Mouse (Mus musculus) stomach, embryonic 16.5 days (tissue): ENCODE measurements around the gene Catip. TPM values are rescaled to one million over a fixed set of nuclear protein-coding genes. Genes with fewer than 3 reads are reported as not detected.
A peak's percentile ranks its signal among the peaks of the same experiment; 100 is the strongest.

Experiments used
- ATAC-seq: fragments of 200-750 bp; cut with Nextera tagmentation; 2 replicates; pipeline ENCODE4 v1.8.0; 2017; ENCODE audit warnings: moderate number of reproducible peaks, moderate TSS enrichment; ENCODE audit not compliant: insufficient read depth, low FRiP score
- H3K27ac ChIP-seq: fragments of 300-500 bp; sonication (generic); 2 replicates; pipeline ENCODE4 v1.5.1; 2014; ENCODE audit warnings: low read length
- H3K27me3 ChIP-seq: fragments of 300-500 bp; sonication (generic); 2 replicates; pipeline ENCODE4 v1.6.1; 2014; ENCODE audit warnings: low read length, control low read depth, mixed read lengths; ENCODE audit not compliant: control insufficient read depth, insufficient read depth
- H3K36me3 ChIP-seq: fragments of 300-500 bp; sonication (generic); 2 replicates; pipeline ENCODE4 v1.6.1; 2014; ENCODE audit warnings: low read length; ENCODE audit not compliant: control insufficient read depth, insufficient read depth
- H3K4me1 ChIP-seq: fragments of 300-500 bp; sonication (generic); 2 replicates; pipeline ENCODE4 v1.6.1; 2014; ENCODE audit warnings: low read length, control low read depth, mixed read lengths; ENCODE audit not compliant: control insufficient read depth, insufficient read depth
- H3K4me2 ChIP-seq: fragments of 300-500 bp; sonication (generic); 2 replicates; pipeline ENCODE4 v1.6.1; 2014; ENCODE audit warnings: low read depth, low read length, mixed read lengths
- H3K4me3 ChIP-seq: fragments of 300-500 bp; sonication (generic); replicated peaks from 2 replicates; pipeline ENCODE4 v1.5.1; 2014; ENCODE audit warnings: mild to moderate bottlenecking, low read length
- H3K9ac ChIP-seq: fragments of 300-500 bp; sonication (generic); 2 replicates; pipeline ENCODE4 v1.6.1; 2014; ENCODE audit warnings: low read length
- H3K9me3 ChIP-seq: fragments of 300-500 bp; sonication (generic); replicated peaks from 2 replicates; pipeline ENCODE4 v1.6.1; 2016; ENCODE audit warnings: low read length, control low read depth; ENCODE audit not compliant: control insufficient read depth
- WGBS: fragments of 180-500 bp; shearing (Covaris S2); extraction: QIAGEN DNeasy Blood & Tissue Kit; methylation state at CpG from one replicate; pipeline ENCODE4 v1.1.7; 2014; 5-methylcytosine and 5-hydroxymethylcytosine counted together
- polyA plus RNA-seq: library from polyadenylated mRNA; unstranded; fragments of >200 nt; fragmentation: Nextera tagmentation; extraction: Ambion mirVana; gene quantifications from 2 replicates; pipeline ENCODE4 v1.2.1, GENCODE M21; 2015

Catip gene
- polyA plus RNA-seq, 1 experiment from 2014 or later, result 0.77 TPM

GRCm38 (mm10) chr1:74332241-74332763 lies 29.6 kb upstream of the Catip start:
- Histone ChIP-seq H3K27ac (peak overlapping the region; percentile 77), H3K9ac (peak overlapping the region; percentile 74), H3K4me1 (peaks cover 25% of the 10 kb centered on the region), H3K36me3 (no peaks in the 10 kb centered on the region), H3K27me3 (no peaks in the 10 kb centered on the region), H3K4me3 (peak overlapping the region; percentile 54), H3K9me3 (no peaks in the 10 kb centered on the region), H3K4me2 (peak overlapping the region; percentile 92)
- ATAC-seq, result peak; percentile 96
- WGBS, result under 1% methylated on average over 36 of the region's 36 CpGs

- Histone ChIP-seq H3K27ac (peak overlapping the region; percentile 77), H3K4me2 (peak overlapping the region; percentile 92), H3K9ac (peak overlapping the region; percentile 74), H3K9me3 (no peaks in the 10 kb centered on the region), H3K36me3 (no peaks in the 10 kb centered on the region), H3K4me1 (peaks cover 25% of the 10 kb centered on the region), H3K27me3 (no peaks in the 10 kb centered on the region), H3K4me3 (peak overlapping the region; percentile 54)
- 4% methylated on average over 9 of the region's 9 CpGs for WGBS
- no peak for ATAC-seq
Observed at GRCm38 (mm10) chr1:74332930-74333329, 29.0 kb upstream of the Catip start.

DNA sequence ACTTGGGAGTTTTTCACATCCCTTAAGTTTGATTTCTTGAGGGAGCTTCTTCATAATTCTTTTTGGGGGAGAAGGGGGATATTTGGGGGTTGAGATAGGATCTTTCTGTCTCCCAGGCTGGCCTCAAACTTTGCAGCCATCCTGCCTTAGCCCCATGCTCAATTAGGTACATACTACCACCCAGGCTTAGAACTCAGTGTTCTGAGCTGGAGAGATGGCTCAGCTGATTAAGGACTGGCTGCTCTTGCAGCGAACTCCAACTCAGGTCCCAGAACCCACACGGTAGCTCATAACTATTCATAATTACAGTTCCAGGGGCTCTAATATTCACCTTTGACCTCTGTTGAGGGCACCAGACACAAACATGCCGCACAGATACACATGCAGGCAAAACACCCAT lies 27.3 kb upstream of the Catip start:
- ATAC-seq, result no peak
- H3K4me2 ChIP-seq, result no peak overlapping the region
- H3K36me3 ChIP-seq, result no peaks in the 10 kb centered on the region
- H3K4me3 ChIP-seq, result no peak overlapping the region
- WGBS, result 83% methylated on average over 3 of the region's 3 CpGs
- H3K27me3 ChIP-seq, result no peaks in the 10 kb centered on the region
- no peaks in the 10 kb centered on the region for H3K9me3 ChIP-seq
- H3K9ac ChIP-seq, result no peak overlapping the region
- H3K4me1 ChIP-seq, result peaks cover 25% of the 10 kb centered on the region
- peak overlapping the region; percentile 51 for H3K27ac ChIP-seq

GRCm38 (mm10) chr1:74335033-74335432 lies 26.9 kb upstream of the Catip start:
- no peak for ATAC-seq
- no peaks in the 10 kb centered on the region for H3K36me3 ChIP-seq
- 67% methylated on average over 4 of the region's 4 CpGs for WGBS
- no peaks in the 10 kb centered on the region for H3K9me3 ChIP-seq
- no peak overlapping the region for H3K4me2 ChIP-seq
- no peaks in the 10 kb centered on the region for H3K27me3 ChIP-seq
- peaks cover 20% of the 10 kb centered on the region for H3K4me1 ChIP-seq
- H3K27ac ChIP-seq, result no peak overlapping the region
- no peak overlapping the region for H3K9ac ChIP-seq
- no peak overlapping the region for H3K4me3 ChIP-seq

- ATAC-seq, result no peak
- Histone ChIP-seq H3K36me3 (no peaks in the 10 kb centered on the region), H3K27me3 (no peaks in the 10 kb centered on the region), H3K27ac (no peak overlapping the region), H3K4me3 (no peak overlapping the region), H3K4me1 (peaks cover 18% of the 10 kb centered on the region), H3K9ac (no peak overlapping the region), H3K9me3 (no peaks in the 10 kb centered on the region), H3K4me2 (no peak overlapping the region)
- 74% methylated on average over 6 of the region's 6 CpGs for WGBS
Observed at GRCm38 (mm10) chr1:74335436-74336170, 26.3 kb upstream of the Catip start.

DNA sequence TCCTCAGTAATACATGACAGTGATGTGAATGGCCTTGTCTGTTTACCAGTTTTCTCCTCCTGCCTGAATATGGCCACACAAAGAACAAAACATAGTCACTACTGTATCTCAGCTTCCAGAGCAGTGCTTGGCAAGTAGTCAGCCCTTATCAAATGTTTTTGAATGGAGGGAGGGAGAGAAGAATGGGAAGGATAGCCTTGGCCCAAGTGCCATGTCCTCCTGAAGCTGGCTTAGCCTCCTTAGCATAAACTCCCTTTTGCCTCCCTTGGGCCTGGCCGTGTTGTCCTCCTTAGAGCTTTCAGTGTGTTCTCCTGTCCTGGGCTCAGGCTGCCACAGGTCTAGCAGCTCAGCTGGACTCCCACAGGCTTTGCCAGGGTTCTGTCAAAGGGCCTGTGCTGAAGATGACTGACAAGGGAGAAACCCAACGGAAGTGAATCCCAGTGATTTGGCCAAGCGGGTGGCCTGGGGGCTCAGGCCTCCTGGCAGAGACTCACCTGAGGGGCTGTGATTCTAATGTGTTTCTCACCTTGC lies 24.6 kb upstream of the Catip start:
- H3K9ac ChIP-seq, result no peak overlapping the region
- H3K4me3 ChIP-seq, result no peak overlapping the region
- no peaks in the 10 kb centered on the region for H3K36me3 ChIP-seq
- no peak for ATAC-seq
- H3K4me2 ChIP-seq, result no peak overlapping the region
- WGBS, result 84% methylated on average over 3 of the region's 3 CpGs
- no peaks in the 10 kb centered on the region for H3K27me3 ChIP-seq
- no peak overlapping the region for H3K27ac ChIP-seq
- H3K4me1 ChIP-seq, result peaks cover 9% of the 10 kb centered on the region
- H3K9me3 ChIP-seq, result no peaks in the 10 kb centered on the region

DNA sequence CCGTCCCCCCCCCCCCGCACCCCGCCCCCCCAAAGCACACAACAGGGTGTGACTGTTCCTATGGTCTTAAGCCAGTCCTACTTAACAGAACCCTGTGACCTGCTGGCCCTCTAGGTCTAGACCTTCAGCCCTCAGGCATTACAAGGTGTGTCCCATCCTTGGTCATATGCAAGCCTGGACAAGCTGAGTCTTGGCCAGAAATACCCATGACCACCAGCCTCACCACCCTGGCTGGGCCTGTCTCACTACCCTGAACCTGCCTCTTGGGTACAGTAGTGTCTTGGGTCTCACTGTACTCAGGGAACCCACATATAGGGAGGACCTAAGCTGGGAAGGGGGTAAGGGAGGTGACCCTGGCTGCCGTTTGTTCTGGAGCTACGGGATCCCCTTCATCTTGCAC lies 23.9 kb upstream of the Catip start:
- H3K4me1 ChIP-seq, result peaks cover 7% of the 10 kb centered on the region
- H3K36me3 ChIP-seq, result no peaks in the 10 kb centered on the region
- no peak for ATAC-seq
- no peak overlapping the region for H3K4me2 ChIP-seq
- H3K4me3 ChIP-seq, result no peak overlapping the region
- H3K27ac ChIP-seq, result no peak overlapping the region
- 86% methylated on average over 5 of the region's 5 CpGs for WGBS
- H3K9me3 ChIP-seq, result no peaks in the 10 kb centered on the region
- H3K27me3 ChIP-seq, result no peaks in the 10 kb centered on the region
- no peak overlapping the region for H3K9ac ChIP-seq

DNA sequence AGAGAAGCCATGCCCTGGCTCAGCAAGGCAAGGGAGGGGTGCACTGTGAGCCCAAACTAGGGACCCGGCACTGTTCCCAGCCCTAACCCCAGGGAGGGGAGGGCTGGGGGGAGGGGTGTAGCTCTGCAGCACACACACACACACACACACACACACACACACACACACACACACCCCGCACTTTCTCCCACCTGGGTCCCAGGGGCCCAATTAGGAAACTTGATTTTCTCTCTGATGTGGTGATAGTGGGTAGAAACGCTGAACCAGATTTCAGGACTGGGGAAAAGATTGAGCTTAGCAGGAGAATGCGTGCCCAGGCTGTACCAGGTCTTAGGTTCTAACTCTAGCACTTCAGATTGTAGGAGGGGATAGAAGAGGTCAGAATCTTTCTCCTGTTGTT lies 23.3 kb upstream of the Catip start:
- Histone ChIP-seq H3K4me2 (no peak overlapping the region), H3K36me3 (no peaks in the 10 kb centered on the region), H3K27me3 (no peaks in the 10 kb centered on the region), H3K9ac (no peak overlapping the region), H3K27ac (no peak overlapping the region), H3K4me3 (no peak overlapping the region), H3K9me3 (no peaks in the 10 kb centered on the region), H3K4me1 (peaks cover 1% of the 10 kb centered on the region; the same call in 1 of the 2 replicates)
- no peak for ATAC-seq
- 80% methylated on average over 4 of the region's 4 CpGs for WGBS

DNA sequence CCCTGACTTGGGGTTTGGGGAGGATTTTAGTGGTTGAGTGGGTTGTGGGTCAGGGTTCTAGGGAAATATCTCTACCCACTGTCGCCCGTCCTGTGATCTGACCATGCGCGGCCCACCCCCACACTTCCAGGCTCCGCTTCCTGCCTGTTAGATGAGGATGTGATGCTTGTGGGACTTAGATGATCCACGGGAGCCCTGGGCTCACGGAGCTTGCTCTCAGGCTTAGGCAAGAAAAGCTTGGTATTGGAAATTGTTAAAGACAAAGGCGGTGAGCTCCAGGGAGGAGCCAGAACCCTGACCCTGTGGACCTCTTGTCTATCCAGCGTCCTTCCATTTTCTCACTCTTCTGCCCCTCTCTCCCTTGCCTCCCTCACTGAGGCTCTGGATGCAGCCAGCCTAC lies 22.0 kb upstream of the Catip start:
- Histone ChIP-seq H3K4me3 (no peak overlapping the region), H3K9me3 (no peaks in the 10 kb centered on the region), H3K4me1 (no peaks in the 10 kb centered on the region), H3K36me3 (no peaks in the 10 kb centered on the region), H3K27me3 (no peaks in the 10 kb centered on the region), H3K4me2 (no peak overlapping the region), H3K9ac (no peak overlapping the region), H3K27ac (no peak overlapping the region)
- no peak for ATAC-seq
- WGBS, result 94% methylated on average over 9 of the region's 9 CpGs
